Mouse (Mus musculus): ENCODE data around the gene Prkra.

Prkra gene

GRCm38 (mm10) chr2:76647883-76648570 is at the start of gene Prkra, which contains the start of gene Pjvk:
Prkra (minus strand) TSS chr2:76648015.
Pjvk (plus strand) TSS chr2:76648476.
- DNase-seq (ENCODE audit: low spot score), result peak; percentile 97

DNA sequence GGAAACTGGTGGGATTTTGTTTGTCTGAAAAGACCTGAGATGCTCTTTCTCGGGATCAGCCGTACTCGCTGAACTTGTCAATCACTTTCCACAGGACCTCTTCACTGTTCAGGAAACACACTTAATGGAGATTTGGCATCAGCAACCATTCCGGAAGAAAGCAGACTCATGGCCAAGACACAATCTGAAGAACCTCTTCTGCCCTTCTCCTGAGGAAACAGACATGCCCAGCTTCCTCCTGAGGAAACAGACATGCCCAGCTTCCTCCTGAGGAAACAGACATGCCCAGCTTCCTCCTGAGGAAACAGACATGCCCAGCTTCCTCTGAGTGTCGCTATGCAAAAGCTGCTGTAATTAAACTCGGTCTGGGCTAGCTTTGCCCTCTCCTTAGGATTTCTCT is 47.5 kb upstream of the Prkra start:
- no peak for DNase-seq (ENCODE audit: low spot score)

DNA sequence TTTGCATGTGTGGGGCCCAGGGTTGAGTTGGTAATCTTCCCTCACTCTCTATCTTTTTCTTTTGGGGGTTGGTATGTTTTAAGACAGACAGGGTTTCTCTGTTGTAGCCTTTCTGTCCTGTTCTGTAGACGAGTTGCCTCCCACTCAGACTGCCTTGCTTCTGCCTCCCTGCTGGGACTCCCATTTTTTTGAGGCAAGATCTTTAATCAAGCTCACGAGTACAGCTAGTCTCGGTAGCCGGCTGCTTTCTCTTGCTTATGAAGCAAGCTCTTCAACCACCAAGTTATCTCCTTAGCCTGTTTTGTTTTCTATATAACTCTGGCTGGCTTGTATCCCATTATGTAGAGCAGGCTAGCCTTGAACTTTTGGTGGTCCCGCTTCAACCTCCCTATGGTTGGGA is 46.0 kb upstream of the Prkra start:
- DNase-seq (ENCODE audit: low spot score), result no peak

GRCm38 (mm10) chr2:76690436-76691204 is 42.8 kb upstream of the Prkra start:
- DNase-seq (ENCODE audit: low spot score), result no peak

- DNase-seq (ENCODE audit: low spot score), result no peak
These were observed 40.3 kb upstream of the Prkra start for GRCm38 (mm10) chr2:76688162-76688561.

DNA sequence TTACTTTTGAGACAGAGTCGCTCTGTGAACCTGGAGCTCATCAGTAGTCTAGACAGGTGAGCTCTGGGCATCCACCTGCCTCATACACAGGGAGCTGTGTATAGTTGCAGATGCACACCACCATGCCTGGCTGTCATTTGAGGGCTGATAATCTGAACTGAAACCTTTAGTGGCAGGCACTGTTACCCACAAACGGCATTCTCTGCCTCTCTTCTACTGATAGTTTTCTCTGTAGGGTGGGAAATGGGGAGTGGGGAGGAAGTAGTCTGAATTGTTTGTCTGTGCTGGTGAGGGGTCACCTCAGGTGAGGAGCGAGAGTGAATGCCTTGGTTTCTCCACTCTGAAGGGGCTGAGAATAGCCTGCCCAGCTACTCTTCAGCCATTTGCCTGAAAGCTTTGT is 39.8 kb upstream of the Prkra start:
- no peak for DNase-seq (ENCODE audit: low spot score)

GRCm38 (mm10) chr2:76686986-76687385 is 39.2 kb upstream of the Prkra start:
- DNase-seq (ENCODE audit: low spot score), result no peak

DNA sequence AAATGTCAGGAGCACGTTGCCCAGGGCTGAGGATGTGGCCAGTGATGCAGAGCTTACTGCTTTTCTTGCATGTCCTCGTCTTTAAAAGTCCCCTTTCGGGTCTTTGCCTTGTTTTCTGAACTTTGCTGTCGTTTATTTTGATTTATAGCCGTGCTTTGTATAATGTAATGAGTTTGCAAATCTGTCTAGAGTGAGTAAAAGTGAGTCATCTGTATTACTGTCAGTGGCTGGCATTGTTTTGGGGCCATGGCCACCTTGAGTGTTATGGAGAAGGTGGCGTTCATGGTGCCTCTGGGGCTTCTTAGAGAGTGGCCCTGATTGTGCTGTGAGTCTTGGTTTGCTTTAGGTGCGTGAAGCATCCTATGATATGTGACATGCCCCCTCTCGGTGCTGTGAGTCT is 34.5 kb upstream of the Prkra start:
- no peak for DNase-seq (ENCODE audit: low spot score)

- DNase-seq (ENCODE audit: low spot score), result peak; percentile 33
These were observed 28.8 kb upstream of the Prkra start for GRCm38 (mm10) chr2:76676401-76677226.

GRCm38 (mm10) chr2:76675949-76676348 is 28.1 kb upstream of the Prkra start:
- DNase-seq (ENCODE audit: low spot score), result peak; percentile 15

DNA sequence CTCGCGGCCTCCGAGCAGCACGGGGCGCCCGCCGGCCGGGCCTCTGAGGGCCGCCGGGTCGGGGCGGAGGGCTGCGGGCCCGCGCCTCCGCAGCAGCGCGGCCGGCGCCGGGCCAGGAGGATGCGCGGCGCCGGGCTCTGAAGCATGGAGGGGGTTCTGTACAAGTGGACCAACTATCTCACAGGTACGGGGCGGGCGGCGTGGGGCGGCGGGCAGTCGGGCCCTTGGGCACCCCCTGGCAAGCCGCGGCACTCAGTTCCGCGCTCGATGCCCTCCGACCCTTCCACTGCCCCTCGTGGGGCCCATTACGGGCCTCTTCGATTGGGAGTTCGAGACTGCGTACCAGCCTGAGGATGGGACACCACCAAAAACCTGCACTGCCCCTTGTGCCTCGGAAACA is 27.6 kb upstream of the Prkra start:
- DNase-seq (ENCODE audit: low spot score), result peak; percentile 54

DNA sequence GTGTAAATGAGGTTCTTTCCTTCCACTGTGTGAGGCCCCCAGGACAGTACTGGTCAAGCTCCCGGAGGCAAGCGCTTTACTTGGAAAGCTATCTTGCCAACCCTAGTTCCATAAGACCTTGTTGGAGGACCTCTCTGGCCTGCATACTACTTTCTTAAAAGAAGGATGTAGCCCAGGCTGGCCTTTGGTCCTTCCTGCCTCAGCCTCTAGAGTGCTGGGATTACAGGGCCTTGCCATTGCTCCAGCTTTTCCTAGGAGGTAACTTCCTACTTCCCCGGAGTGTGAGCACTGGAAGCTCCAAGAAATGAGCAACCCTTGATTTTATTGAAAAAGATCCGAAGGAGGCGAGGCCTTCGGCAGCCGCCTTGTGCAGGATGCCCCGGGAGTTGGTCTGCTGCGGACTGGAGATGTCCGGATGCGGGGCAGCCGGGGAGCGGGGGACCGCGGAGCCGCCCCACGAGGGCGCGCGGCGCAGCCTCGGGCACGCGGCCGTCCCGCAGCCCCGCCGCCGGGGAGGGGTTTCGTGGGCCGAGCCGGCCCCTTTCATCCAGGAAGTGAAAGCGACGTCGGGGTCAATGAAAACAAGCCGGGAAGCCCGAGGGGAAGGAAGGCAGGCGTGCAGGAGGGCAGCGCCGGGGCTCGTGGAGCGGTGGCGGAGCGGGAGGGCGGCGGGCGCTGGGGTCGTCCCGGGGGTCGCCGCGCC is 27.1 kb upstream of the Prkra start, which contains the start of gene Plekha3:
Plekha3 (plus strand) TSS at position 557 of the 703 bp plus-strand sequence.
- peak; percentile 88 for DNase-seq (ENCODE audit: low spot score)

- peak; percentile 94 for DNase-seq (ENCODE audit: low spot score)
These were observed 25.8 kb upstream of the Prkra start for GRCm38 (mm10) chr2:76673472-76674081.

DNA sequence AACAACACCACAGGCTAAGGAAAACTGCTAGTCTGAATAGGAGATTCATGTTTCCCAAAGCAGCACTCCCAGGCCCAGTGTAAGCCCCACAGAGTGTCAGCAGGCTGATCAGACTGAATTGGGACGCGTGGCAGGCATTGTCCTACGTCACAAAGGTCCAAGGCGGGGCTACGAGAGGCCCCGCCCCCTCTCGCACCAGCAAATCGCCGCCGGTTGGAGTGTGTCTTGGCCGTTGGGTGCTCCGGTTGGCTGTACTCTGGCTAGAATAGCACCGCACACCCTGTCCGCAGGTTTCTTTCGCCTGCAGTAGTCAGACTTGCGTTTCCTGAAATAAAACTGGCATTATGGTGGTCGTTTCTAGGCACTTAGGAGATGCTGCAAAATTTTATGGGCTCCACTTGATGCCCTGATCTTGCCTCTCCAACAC is 25.2 kb upstream of the Prkra start, which contains the start of gene Fkbp7:
Fkbp7 (minus strand) TSS at position 151 of the 427 bp plus-strand sequence.
- peak; percentile 96 for DNase-seq (ENCODE audit: low spot score)

- DNase-seq (ENCODE audit: low spot score), result peak; percentile 30
These were observed 24.4 kb upstream of the Prkra start for GRCm38 (mm10) chr2:76672134-76672745.

DNA sequence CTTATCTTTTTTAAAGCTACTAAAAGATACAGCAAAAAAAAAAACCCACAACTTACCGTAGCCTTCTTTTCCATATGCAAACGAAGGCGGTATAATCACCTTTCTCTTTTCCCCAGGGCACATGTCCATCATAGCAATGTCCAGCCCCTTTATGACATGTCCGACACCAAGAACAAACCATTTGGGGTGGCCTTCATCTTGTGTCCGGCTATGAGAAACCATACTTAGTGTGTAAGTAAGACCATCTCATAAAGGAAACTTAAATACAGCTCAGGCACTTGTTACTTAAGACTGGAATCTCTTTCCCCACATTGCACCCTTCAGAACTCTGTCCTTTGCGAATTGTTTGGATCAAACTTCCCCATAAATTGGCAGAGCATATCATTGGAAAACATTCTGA is 23.8 kb upstream of the Prkra start:
- DNase-seq (ENCODE audit: low spot score), result no peak

DNA sequence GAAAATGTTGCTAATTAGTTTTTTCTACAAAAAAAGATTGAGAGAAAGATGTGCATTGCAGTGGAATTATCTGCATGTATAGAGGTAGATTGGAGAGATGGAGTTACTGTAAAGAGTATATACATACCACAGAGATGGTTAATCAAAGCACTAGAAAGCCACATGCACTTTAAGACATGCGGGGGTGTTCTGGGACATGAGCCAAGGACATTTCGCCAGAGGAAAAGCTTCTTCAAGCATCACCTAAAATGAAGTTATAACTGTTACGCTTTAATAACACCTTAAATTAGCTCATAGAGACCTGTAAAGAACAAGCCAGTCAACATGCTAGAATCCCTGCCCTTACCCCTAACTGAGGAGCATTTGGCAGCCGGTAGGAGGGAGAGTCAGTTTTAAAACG is 19.4 kb upstream of the Prkra start:
- no peak for DNase-seq (ENCODE audit: low spot score)

- no peak for DNase-seq (ENCODE audit: low spot score)
These were observed 17.7 kb upstream of the Prkra start for GRCm38 (mm10) chr2:76665531-76665930.

GRCm38 (mm10) chr2:76659419-76659818 is 11.6 kb upstream of the Prkra start:
- no peak for DNase-seq (ENCODE audit: low spot score)

DNA sequence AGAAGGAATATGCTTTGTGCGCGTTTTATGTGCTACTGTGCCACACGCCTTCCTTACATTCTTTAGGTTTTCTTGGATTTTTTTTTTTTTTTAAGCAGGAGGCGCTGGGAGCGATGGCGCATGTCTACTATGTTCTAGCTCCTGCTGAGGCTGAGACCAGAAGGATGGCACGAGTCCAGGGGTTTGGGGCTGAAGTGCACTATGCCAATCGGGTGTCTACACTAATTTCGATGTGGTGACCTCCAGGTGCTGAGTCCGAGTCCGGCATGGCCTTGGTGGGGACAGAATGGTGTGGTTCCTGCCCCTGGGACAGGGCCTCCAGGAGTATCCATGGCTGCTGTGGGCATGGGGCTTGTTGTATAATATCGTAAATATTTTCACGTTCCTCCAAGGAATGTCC is 10.7 kb upstream of the Prkra start:
- DNase-seq (ENCODE audit: low spot score), result no peak

GRCm38 (mm10) chr2:76655982-76656381 is 8.2 kb upstream of the Prkra start:
- peak; percentile 25 for DNase-seq (ENCODE audit: low spot score)

All from MN1 (cell line).